Mouse (Mus musculus): ENCODE measurements around the gene Olfr67.
"Not testable (repeated sequence)": the region's sequence is repeated elsewhere in the genome, so short reads cannot be mapped to it uniquely, and the experiment has no call there.

Olfr67 gene

DNA sequence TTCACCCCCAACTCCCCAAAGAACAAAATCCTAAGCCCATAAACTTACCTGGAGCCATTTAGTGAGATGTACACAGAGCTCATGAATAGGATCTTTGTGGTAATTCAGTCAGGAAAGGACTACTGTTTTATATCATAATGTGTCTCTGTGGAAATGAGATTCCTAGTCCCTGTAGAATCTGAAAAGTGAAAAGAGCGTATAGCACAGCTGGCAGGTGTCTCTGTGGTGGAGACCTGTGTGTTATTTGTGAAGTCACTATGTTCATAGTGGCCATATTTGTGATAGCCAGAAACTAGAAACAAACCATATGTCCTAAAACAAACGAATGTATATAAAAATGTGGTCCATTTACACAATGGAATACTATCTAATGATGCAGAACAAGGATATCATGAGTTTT lies 20.1 kb downstream of the Olfr67 start, which contains the start of gene Olfr69:
Gene Olfr69, minus strand, starts transcription at position 101 of the 400 bp plus-strand sequence.
- DNase-seq (ENCODE audit: low spot score in 2 of 2): no peak

DNA sequence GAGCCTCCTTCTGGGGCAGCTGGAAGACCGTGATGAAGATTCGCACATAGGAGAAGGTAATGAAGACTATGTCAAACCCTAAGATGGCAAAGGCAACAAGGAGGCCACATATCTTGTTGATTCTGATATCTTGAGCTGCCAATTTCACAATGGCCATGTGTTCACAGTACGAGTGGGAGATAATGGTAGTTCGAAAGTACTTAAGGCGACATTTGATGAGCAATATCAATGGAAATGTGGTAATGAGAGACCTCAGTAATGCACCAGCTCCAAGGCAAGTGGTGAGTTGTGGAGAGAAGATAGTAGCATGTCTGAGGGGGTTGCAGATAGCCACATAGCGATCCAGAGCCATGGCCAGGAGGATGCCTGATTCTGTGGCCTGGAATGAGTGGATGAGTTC lies 23.9 kb downstream of the Olfr67 start:
- not testable (repeated sequence) for DNase-seq (ENCODE audit: low spot score in 2 of 2)

DNA sequence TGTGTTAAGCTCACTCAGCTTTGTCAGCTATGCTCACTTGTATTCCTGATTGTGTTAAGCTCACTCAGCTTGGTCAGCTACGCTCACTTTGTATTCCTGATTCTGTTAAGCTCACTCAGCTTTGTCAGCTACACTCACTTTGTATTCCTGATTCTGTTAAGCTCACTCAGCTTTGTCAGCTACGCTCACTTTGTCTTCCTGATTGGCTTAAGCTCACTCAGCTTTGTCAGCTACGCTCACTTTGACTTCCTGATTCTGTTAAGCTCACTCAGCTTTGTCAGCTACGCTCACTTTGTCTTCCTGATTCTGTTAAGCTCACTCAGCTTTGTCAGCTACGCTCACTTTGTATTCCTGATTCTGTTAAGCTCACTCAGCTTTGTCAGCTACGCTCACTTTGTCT lies 29.4 kb downstream of the Olfr67 start:
- DNase-seq (ENCODE audit: low spot score in 2 of 2): not testable (repeated sequence)

GRCm38 (mm10) chr7:103757233-103757632 lies 34.4 kb downstream of the Olfr67 start, which contains the start of gene Olfr630:
Gene Olfr630, minus strand, starts transcription at chr7:103757333.
- no peak for DNase-seq (ENCODE audit: low spot score in 2 of 2)

DNA sequence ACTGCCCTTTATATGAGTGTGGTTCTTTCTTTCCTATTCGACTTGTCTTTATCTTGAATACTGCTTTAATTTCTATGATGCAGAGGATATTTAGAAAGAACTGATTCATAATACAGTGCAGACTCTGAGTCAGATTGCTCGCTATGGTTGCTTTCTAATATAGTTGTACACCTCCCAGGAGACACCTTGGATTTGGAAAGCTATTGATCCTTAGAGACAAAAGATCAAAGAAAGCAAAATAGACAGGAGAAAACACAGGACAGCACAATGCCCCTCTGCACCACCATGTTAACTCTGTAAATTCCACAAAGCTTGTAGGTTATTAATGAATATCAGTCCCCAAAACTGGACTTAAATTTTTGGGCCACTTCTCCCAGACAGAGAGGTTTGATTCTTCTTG lies 46.8 kb downstream of the Olfr67 start, which contains the start of gene Olfr629:
Gene Olfr629, minus strand, starts transcription at position 101 of the 400 bp plus-strand sequence.
- DNase-seq (ENCODE audit: low spot score in 2 of 2): no peak

Measured in frontal cortex, postnatal 10 days (tissue).